Mouse (Mus musculus) c-Kit-positive CD71-positive TER-119-negative erythroid progenitor cells, embryonic 14.5 days (primary cell): ENCODE measurements around the gene Serpina12.

ENCODE experiments used
- DNase-seq: peaks from one replicate; pipeline ENCODE4 v3.0.0-alpha.2; 2013; ENCODE audit warnings: low read depth

The Serpina12 gene

GRCm38 (mm10) chr12:104003238-104003612, 41.0 kb downstream of the Serpina12 start:
- DNase-seq = no peak

GRCm38 (mm10) chr12:104002569-104003237, 41.5 kb downstream of the Serpina12 start:
- no peak for DNase-seq

GRCm38 (mm10) chr12:104000594-104000993, 43.6 kb downstream of the Serpina12 start:
- DNase-seq = no peak

- no peak for DNase-seq
Measured at GRCm38 (mm10) chr12:103999611-104000010, 44.6 kb downstream of the Serpina12 start.

- no peak for DNase-seq
Measured at GRCm38 (mm10) chr12:103996513-103996912, 47.7 kb downstream of the Serpina12 start.

- DNase-seq = peak; percentile 22
Measured at GRCm38 (mm10) chr12:103995292-103996072, 48.8 kb downstream of the Serpina12 start.

GRCm38 (mm10) chr12:103992945-103993344, 51.3 kb downstream of the Serpina12 start:
- DNase-seq = no peak

GRCm38 (mm10) chr12:103989857-103990256, 54.4 kb downstream of the Serpina12 start, which contains the start of gene Serpina11:
Gene Serpina11, minus strand, starts transcription at chr12:103989957.
- DNase-seq = no peak

GRCm38 (mm10) chr12:103989514-103989767, 54.8 kb downstream of the Serpina12 start:
- DNase-seq = no peak

- no peak for DNase-seq
Measured at GRCm38 (mm10) chr12:103988754-103989513, 55.3 kb downstream of the Serpina12 start.

- no peak for DNase-seq
Measured at GRCm38 (mm10) chr12:103985868-103986267, 58.4 kb downstream of the Serpina12 start.

- no peak for DNase-seq
Measured at GRCm38 (mm10) chr12:103984935-103985334, 59.3 kb downstream of the Serpina12 start.

GRCm38 (mm10) chr12:103981646-103982360, 62.4 kb downstream of the Serpina12 start:
- no peak for DNase-seq
